Mouse (Mus musculus): ENCODE data around the gene Rab31. TPM values are rescaled to one million over a fixed set of nuclear protein-coding genes. Genes with fewer than 3 reads are reported as not detected.
A peak's percentile ranks its signal among the peaks of the same experiment; 100 is the strongest.

Rab31 gene
- polyA plus RNA-seq, 1 experiment from 2014 or later, result 81.7 TPM

- Histone ChIP-seq H3K9me3 (ENCODE audit: control insufficient read depth, low read length) (no peaks in the 10 kb centered on the region), H3K4me2 (replicated peaks) (no peak overlapping the region), H3K27me3 (ENCODE audit: control insufficient read depth, insufficient read depth, low read length) (no peaks in the 10 kb centered on the region), H3K4me3 (replicated peaks; ENCODE audit: low read length) (no peak overlapping the region), H3K9ac (no peak overlapping the region), H3K36me3 (replicated peaks; ENCODE audit: control insufficient read depth, insufficient read depth) (no peaks in the 10 kb centered on the region), H3K27ac (no peak overlapping the region), H3K4me1 (replicated peaks; ENCODE audit: control insufficient read depth, insufficient read depth, low read length) (peaks cover 18% of the 10 kb centered on the region)
- ATAC-seq (ENCODE audit: low FRiP score) (no peak), DNase-seq (ENCODE audit: low spot score) (no peak)
- 57% methylated on average over 6 of the region's 6 CpGs for WGBS
Measured at GRCm38 (mm10) chr17:65746314-65746713, 26.2 kb downstream of the Rab31 start.

- no peak overlapping the region for H3K9ac ChIP-seq
Measured at GRCm38 (mm10) chr17:65743664-65744330, 28.8 kb downstream of the Rab31 start.

GRCm38 (mm10) chr17:65742969-65743368 is 29.6 kb downstream of the Rab31 start:
- no peaks in the 10 kb centered on the region for H3K27me3 ChIP-seq (ENCODE audit: control insufficient read depth, insufficient read depth, low read length)
- no peak overlapping the region for H3K4me2 ChIP-seq (replicated peaks)
- no peaks in the 10 kb centered on the region for H3K36me3 ChIP-seq (replicated peaks; ENCODE audit: control insufficient read depth, insufficient read depth)
- H3K9me3 ChIP-seq (ENCODE audit: control insufficient read depth, low read length), result no peaks in the 10 kb centered on the region
- H3K4me1 ChIP-seq (replicated peaks; ENCODE audit: control insufficient read depth, insufficient read depth, low read length), result peaks cover 18% of the 10 kb centered on the region
- no peak overlapping the region for H3K9ac ChIP-seq
- ATAC-seq (ENCODE audit: low FRiP score), result no peak
- H3K27ac ChIP-seq, result peak overlapping the region; percentile 83
- H3K4me3 ChIP-seq (replicated peaks; ENCODE audit: low read length), result no peak overlapping the region
- no peak for DNase-seq (ENCODE audit: low spot score)
- 29% methylated on average over 4 of the region's 4 CpGs for WGBS

More at GRCm38 (mm10) chr17:65743664-65744330, 28.8 kb downstream of the Rab31 start:
- H3K4me2 ChIP-seq (replicated peaks), result no peak overlapping the region
- peaks cover 18% of the 10 kb centered on the region for H3K4me1 ChIP-seq (replicated peaks; ENCODE audit: control insufficient read depth, insufficient read depth, low read length)
- ATAC-seq (ENCODE audit: low FRiP score) (no peak), DNase-seq (ENCODE audit: low spot score) (no peak)
- H3K36me3 ChIP-seq (replicated peaks; ENCODE audit: control insufficient read depth, insufficient read depth), result no peaks in the 10 kb centered on the region
- no peaks in the 10 kb centered on the region for H3K9me3 ChIP-seq (ENCODE audit: control insufficient read depth, low read length)
- H3K27ac ChIP-seq, result 0 out of 2 replicates have a peak overlapping the region, but pooled peaks have one; percentile 83
- no peak overlapping the region for H3K4me3 ChIP-seq (replicated peaks; ENCODE audit: low read length)
- no peaks in the 10 kb centered on the region for H3K27me3 ChIP-seq (ENCODE audit: control insufficient read depth, insufficient read depth, low read length)
- 66% methylated on average over 11 of the region's 11 CpGs for WGBS

GRCm38 (mm10) chr17:65742245-65742905 is 30.2 kb downstream of the Rab31 start:
- no peak overlapping the region for H3K9ac ChIP-seq
- no peaks in the 10 kb centered on the region for H3K27me3 ChIP-seq (ENCODE audit: control insufficient read depth, insufficient read depth, low read length)
- ATAC-seq (ENCODE audit: low FRiP score) (peak; percentile 80), DNase-seq (ENCODE audit: low spot score) (peak; percentile 58)
- H3K4me2 ChIP-seq (replicated peaks), result peak overlapping the region; percentile 8; the same call in 1 of the 2 replicates
- WGBS, result 22% methylated on average over 10 of the region's 10 CpGs
- no peaks in the 10 kb centered on the region for H3K36me3 ChIP-seq (replicated peaks; ENCODE audit: control insufficient read depth, insufficient read depth)
- H3K27ac ChIP-seq, result peak overlapping the region; percentile 83
- no peaks in the 10 kb centered on the region for H3K9me3 ChIP-seq (ENCODE audit: control insufficient read depth, low read length)
- no peak overlapping the region for H3K4me3 ChIP-seq (replicated peaks; ENCODE audit: low read length)
- H3K4me1 ChIP-seq (replicated peaks; ENCODE audit: control insufficient read depth, insufficient read depth, low read length), result peaks cover 18% of the 10 kb centered on the region

- ATAC-seq (ENCODE audit: low FRiP score) (no peak), DNase-seq (ENCODE audit: low spot score) (no peak)
- 85% methylated on average over 4 of the region's 4 CpGs for WGBS
- H3K4me1 ChIP-seq (replicated peaks; ENCODE audit: control insufficient read depth, insufficient read depth, low read length), result peaks cover 18% of the 10 kb centered on the region
- no peaks in the 10 kb centered on the region for H3K36me3 ChIP-seq (replicated peaks; ENCODE audit: control insufficient read depth, insufficient read depth)
- no peak overlapping the region for H3K4me2 ChIP-seq (replicated peaks)
- peak overlapping the region; percentile 83; the same call in 1 of the 2 replicates for H3K27ac ChIP-seq
- H3K9me3 ChIP-seq (ENCODE audit: control insufficient read depth, low read length), result no peaks in the 10 kb centered on the region
- H3K27me3 ChIP-seq (ENCODE audit: control insufficient read depth, insufficient read depth, low read length), result no peaks in the 10 kb centered on the region
- H3K4me3 ChIP-seq (replicated peaks; ENCODE audit: low read length), result no peak overlapping the region
- no peak overlapping the region for H3K9ac ChIP-seq
Measured at GRCm38 (mm10) chr17:65741565-65741964, 31.0 kb downstream of the Rab31 start.

GRCm38 (mm10) chr17:65739874-65740725 is 32.5 kb downstream of the Rab31 start:
- no peaks in the 10 kb centered on the region for H3K36me3 ChIP-seq (replicated peaks; ENCODE audit: control insufficient read depth, insufficient read depth)
- H3K4me2 ChIP-seq (replicated peaks), result no peak overlapping the region
- no peak for ATAC-seq (ENCODE audit: low FRiP score)
- no peak for DNase-seq (ENCODE audit: low spot score)
- peaks cover 18% of the 10 kb centered on the region for H3K4me1 ChIP-seq (replicated peaks; ENCODE audit: control insufficient read depth, insufficient read depth, low read length)
- no peak overlapping the region for H3K9ac ChIP-seq
- H3K9me3 ChIP-seq (ENCODE audit: control insufficient read depth, low read length), result no peaks in the 10 kb centered on the region
- H3K27ac ChIP-seq, result no peak overlapping the region
- H3K27me3 ChIP-seq (ENCODE audit: control insufficient read depth, insufficient read depth, low read length), result no peaks in the 10 kb centered on the region
- H3K4me3 ChIP-seq (replicated peaks; ENCODE audit: low read length), result no peak overlapping the region
- WGBS, result 88% methylated on average over 15 of the region's 15 CpGs

- Histone ChIP-seq H3K27me3 (ENCODE audit: control insufficient read depth, insufficient read depth, low read length) (no peaks in the 10 kb centered on the region), H3K4me1 (replicated peaks; ENCODE audit: control insufficient read depth, insufficient read depth, low read length) (peaks cover 12% of the 10 kb centered on the region), H3K4me3 (replicated peaks; ENCODE audit: low read length) (no peak overlapping the region), H3K27ac (no peak overlapping the region), H3K9ac (no peak overlapping the region), H3K9me3 (ENCODE audit: control insufficient read depth, low read length) (no peaks in the 10 kb centered on the region), H3K36me3 (replicated peaks; ENCODE audit: control insufficient read depth, insufficient read depth) (no peaks in the 10 kb centered on the region), H3K4me2 (replicated peaks) (no peak overlapping the region)
- 92% methylated on average over 6 of the region's 6 CpGs for WGBS
- ATAC-seq (ENCODE audit: low FRiP score), result no peak
- DNase-seq (ENCODE audit: low spot score), result no peak
Measured at GRCm38 (mm10) chr17:65737622-65738021, 34.9 kb downstream of the Rab31 start.

- 82% methylated on average over 5 of the region's 5 CpGs for WGBS
- Histone ChIP-seq H3K4me3 (replicated peaks; ENCODE audit: low read length) (no peak overlapping the region), H3K36me3 (replicated peaks; ENCODE audit: control insufficient read depth, insufficient read depth) (no peaks in the 10 kb centered on the region), H3K4me1 (replicated peaks; ENCODE audit: control insufficient read depth, insufficient read depth, low read length) (peaks cover 8% of the 10 kb centered on the region), H3K27ac (no peak overlapping the region), H3K9me3 (ENCODE audit: control insufficient read depth, low read length) (no peaks in the 10 kb centered on the region), H3K4me2 (replicated peaks) (no peak overlapping the region), H3K27me3 (ENCODE audit: control insufficient read depth, insufficient read depth, low read length) (no peaks in the 10 kb centered on the region), H3K9ac (no peak overlapping the region)
- DNase-seq (ENCODE audit: low spot score) (no peak), ATAC-seq (ENCODE audit: low FRiP score) (no peak)
Measured at GRCm38 (mm10) chr17:65737175-65737574, 35.4 kb downstream of the Rab31 start.

- no peaks in the 10 kb centered on the region for H3K27me3 ChIP-seq (ENCODE audit: control insufficient read depth, insufficient read depth, low read length)
- no peak for DNase-seq (ENCODE audit: low spot score)
- no peak for ATAC-seq (ENCODE audit: low FRiP score)
- WGBS, result 96% methylated on average over 2 of the region's 2 CpGs
- no peak overlapping the region for H3K9ac ChIP-seq
- H3K4me1 ChIP-seq (replicated peaks; ENCODE audit: control insufficient read depth, insufficient read depth, low read length), result no peaks in the 10 kb centered on the region
- no peak overlapping the region for H3K27ac ChIP-seq
- H3K4me3 ChIP-seq (replicated peaks; ENCODE audit: low read length), result no peak overlapping the region
- H3K9me3 ChIP-seq (ENCODE audit: control insufficient read depth, low read length), result no peaks in the 10 kb centered on the region
- no peaks in the 10 kb centered on the region for H3K36me3 ChIP-seq (replicated peaks; ENCODE audit: control insufficient read depth, insufficient read depth)
- H3K4me2 ChIP-seq (replicated peaks), result no peak overlapping the region
Measured at GRCm38 (mm10) chr17:65735088-65735487, 37.5 kb downstream of the Rab31 start.

All from hindbrain, embryonic 14.5 days (tissue).